ENCODE assay signal across 9 mouse cellular contexts in the genomic region with DNA sequence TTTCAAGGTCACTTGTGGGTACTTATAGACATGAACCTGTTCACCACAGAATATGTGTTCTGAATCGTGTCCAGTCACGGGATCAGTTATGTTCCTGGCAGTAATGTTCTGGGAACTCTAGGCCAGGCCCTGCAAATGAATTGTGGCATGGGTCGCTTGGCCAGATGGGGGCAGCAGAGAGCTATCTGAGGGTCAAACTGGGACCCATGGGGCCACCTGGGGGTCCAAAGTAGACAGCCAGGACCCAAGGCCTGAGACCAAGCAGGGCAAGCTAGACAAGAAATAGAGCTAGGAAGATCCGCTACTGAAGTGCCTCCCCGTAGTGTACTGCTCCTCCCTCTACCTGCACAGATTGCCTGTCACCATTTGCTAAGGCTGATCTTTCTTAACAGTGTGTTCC.
DNase-seq lines count a peak whose midpoint lies in the region; ATAC-seq and TF ChIP-seq lines count a peak whose summit lies in the region.
"Had no signal": no experiment of that assay in that cellular context is flagged by ENCODE, and none has a peak within 500 bp of the region (broad histone marks: within the 10 kb centered on the region; RNA-seq: fewer than 3 reads in every experiment).

No protein-coding gene starts in this region.

- TF ChIP-seq POLR2A in lung, adult 2 months (IDR thresholded peaks at IDR 0.05; ENCODE audit: borderline replicate concordance, extremely low read depth, low read depth, low read length) = no peak

- TF ChIP-seq CTCF in lung, adult 2 months (IDR thresholded peaks at IDR 0.05; ENCODE audit: insufficient read depth, low read length) = 0 out of 2 replicates have a peak, but pooled peaks have one; percentile 41

- H3K4me3 ChIP-seq in liver, embryonic 12.5 days = no peak overlapping the region
- H3K4me3 ChIP-seq in kidney, embryonic 15.5 days (replicated peaks) = no peak overlapping the region
- no peak overlapping the region for H3K4me3 ChIP-seq in lung, adult 2 months (replicated peaks; ENCODE audit: extremely low read depth, low read depth, low read length)
- H3K4me3 ChIP-seq: embryonic facial prominence, embryonic 13.5 days had no signal

- no peak for ATAC-seq in liver, embryonic 12.5 days
- peak; percentile 62; the same call in 1 of the 2 replicates for ATAC-seq in kidney, embryonic 15.5 days (replicated peaks; ENCODE audit: low FRiP score)
- ATAC-seq in inflammation-experienced regulatory T-cells, adult 6 months = no peak

- no peaks in the 10 kb centered on the region for H3K27me3 ChIP-seq in liver, embryonic 12.5 days (replicated peaks)
- peaks cover 13% of the 10 kb centered on the region; the same call in 1 of the 2 replicates for H3K27me3 ChIP-seq in kidney, embryonic 15.5 days

- H3K4me1 ChIP-seq in liver, embryonic 12.5 days = no peaks in the 10 kb centered on the region
- peaks cover 4% of the 10 kb centered on the region; the same call in 1 of the 2 replicates for H3K4me1 ChIP-seq in kidney, embryonic 15.5 days
- no peaks in the 10 kb centered on the region for H3K4me1 ChIP-seq in lung, adult 2 months (ENCODE audit: control insufficient read depth, insufficient read depth, low read length)

- WGBS in liver, embryonic 12.5 days (ENCODE audit: insufficient replicate concordance) = 39% methylated on average over 5 of the region's 5 CpGs
- WGBS in kidney, embryonic 15.5 days = 40% methylated on average over 5 of the region's 5 CpGs
- 48% methylated on average over 5 of the region's 5 CpGs for WGBS in lung, adult 2 months

- H3K4me2 ChIP-seq in liver, embryonic 12.5 days = no peak overlapping the region
- H3K4me2 ChIP-seq in kidney, embryonic 15.5 days = no peak overlapping the region
- H3K4me2 ChIP-seq: embryonic facial prominence, embryonic 13.5 days had no signal

- H3K27ac ChIP-seq in liver, embryonic 12.5 days = no peak overlapping the region
- H3K27ac ChIP-seq in kidney, embryonic 15.5 days = no peak overlapping the region

- no peaks in the 10 kb centered on the region for H3K9me3 ChIP-seq in liver, embryonic 12.5 days (replicated peaks)
- H3K9me3 ChIP-seq in kidney, embryonic 15.5 days (replicated peaks) = no peaks in the 10 kb centered on the region
- H3K9me3 ChIP-seq: embryonic facial prominence, embryonic 13.5 days had no signal

- no peaks in the 10 kb centered on the region for H3K36me3 ChIP-seq in liver, embryonic 12.5 days
- no peaks in the 10 kb centered on the region for H3K36me3 ChIP-seq in kidney, embryonic 15.5 days
- H3K36me3 ChIP-seq: embryonic facial prominence, embryonic 13.5 days had no signal

- H3K9ac ChIP-seq in liver, embryonic 12.5 days = no peak overlapping the region
- no peak overlapping the region for H3K9ac ChIP-seq in kidney, embryonic 15.5 days
- H3K9ac ChIP-seq: embryonic facial prominence, embryonic 13.5 days had no signal

- peak; percentile 55 for DNase-seq in liver
- peak; percentile 10 for DNase-seq in c-Kit-positive CD71-positive TER-119-negative erythroid progenitor cells, embryonic 14.5 days (ENCODE audit: low read depth)
- DNase-seq in gastrocnemius, adult 18-20 months (ENCODE audit: low spot score) = peak; percentile 72
- DNase-seq in lung, adult 2 months = peak; percentile 53
- peak; percentile 75 for DNase-seq in right cerebral cortex, postnatal 4 days

Comparison
In these comparisons a context has a peak if more than half of its experiments do, and no peak if none do; other contexts are left out.
1. DNase-seq: peak in every context shown above with its lines; median percentile 75 in right cerebral cortex, postnatal 4 days; 72 in gastrocnemius, adult 18-20 months; 55 in liver; 53 in lung, adult 2 months; 10 in c-Kit-positive CD71-positive TER-119-negative erythroid progenitor cells, embryonic 14.5 days.